Mouse (Mus musculus) MEL (cell line): ENCODE results near the gene Marf1. TPM values are rescaled to one million over a fixed set of nuclear protein-coding genes. Genes with fewer than 3 reads are reported as not detected.

ENCODE experiments used
- DNase-seq: peaks from one replicate; pipeline ENCODE4 v3.0.0; 2011; ENCODE audit warnings: low read depth, low spot score
- H3K27ac ChIP-seq: 2 replicates; pipeline ENCODE4 v1.5.1; 2012; ENCODE audit warnings: low read depth, mild to moderate bottlenecking, control low read depth, low read length, moderate library complexity; ENCODE audit not compliant: control insufficient read depth
- H3K27me3 ChIP-seq, 2 experiments: fragments of 150-350 bp in 1 of 2; sonication (generic) in 1 of 2; 2 replicates each; pipeline ENCODE4 v1.6.1; 2012; ENCODE audit warnings: low read length in 2 of 2, mild to moderate bottlenecking in 2 of 2, improper control_type of control experiment in 1 of 2, moderate library complexity in 1 of 2; ENCODE audit not compliant: insufficient read depth in 2 of 2, control insufficient read depth in 1 of 2
- H3K36me3 ChIP-seq, 2 experiments: 2 replicates each; pipeline ENCODE4 v1.6.1; 2012 to 2014; ENCODE audit warnings: low read length in 2 of 2, improper control_type of control experiment in 1 of 2, inconsistent platforms in 1 of 2, mild to moderate bottlenecking in 1 of 2; ENCODE audit not compliant: insufficient read depth in 2 of 2, control insufficient read depth in 1 of 2
- H3K4me1 ChIP-seq, 2 experiments: fragments of 150-350 bp in 1 of 2; sonication (generic) in 1 of 2; 2 replicates each; pipeline ENCODE4 v1.6.1; 2012; ENCODE audit warnings: low read length in 2 of 2, improper control_type of control experiment in 1 of 2, mild to moderate bottlenecking in 1 of 2; ENCODE audit not compliant: insufficient read depth in 2 of 2, control insufficient read depth in 1 of 2
- H3K4me3 ChIP-seq, 2 experiments: fragments of 150-350 bp in 1 of 2; sonication (generic) in 1 of 2; 2 replicates each; pipeline ENCODE4 v1.5.1; 2012; ENCODE audit warnings: low read depth in 2 of 2, low read length in 2 of 2, mild to moderate bottlenecking in 2 of 2, moderate library complexity in 2 of 2, control low read depth in 1 of 2, improper control_type of control experiment in 1 of 2; ENCODE audit not compliant: control insufficient read depth in 1 of 2, insufficient read depth in 1 of 2
- H3K79me2 ChIP-seq: 2 replicates; pipeline ENCODE4 v1.6.1; 2012; ENCODE audit warnings: mild to moderate bottlenecking, low read length, moderate library complexity; ENCODE audit not compliant: control insufficient read depth, poor library complexity, insufficient read depth
- H3K9ac ChIP-seq: 2 replicates; pipeline ENCODE4 v1.6.1; 2012; ENCODE audit warnings: low read depth, mild to moderate bottlenecking, control low read depth, low read length, moderate library complexity; ENCODE audit not compliant: control insufficient read depth, poor library complexity, severe bottlenecking
- H3K9me3 ChIP-seq: fragments of 150-350 bp; sonication (generic); replicated peaks from 2 replicates; pipeline ENCODE4 v1.6.1; 2012; ENCODE audit warnings: mild to moderate bottlenecking, low read length, improper control_type of control experiment, moderate library complexity; ENCODE audit not compliant: insufficient read depth
- CHD1 ChIP-seq: IDR thresholded peaks from 2 replicates; pipeline ENCODE4 v1.6.1; 2012; ENCODE audit warnings: low read depth, mild to moderate bottlenecking, inconsistent platforms, low read length, improper control_type of control experiment
- CHD2 ChIP-seq: IDR thresholded peaks from 2 replicates; pipeline ENCODE4 v1.6.1; 2011; ENCODE audit warnings: low read length, improper control_type of control experiment
- CTCF ChIP-seq, 3 experiments: IDR thresholded peaks in 2 of 3; conservative IDR thresholded peaks in 1 of 3; 2 replicates each; pipeline ENCODE4 v1.5.1; 2011 to 2012; ENCODE audit warnings: low read length in 3 of 3, low read depth in 2 of 3, mild to moderate bottlenecking in 2 of 3, improper control_type of control experiment in 1 of 3, inconsistent platforms in 1 of 3, mixed read lengths in 1 of 3, moderate library complexity in 1 of 3; ENCODE audit not compliant: control insufficient read depth in 1 of 3, insufficient read depth in 1 of 3, poor library complexity in 1 of 3, severe bottlenecking in 1 of 3
- EP300 ChIP-seq, 2 experiments: IDR thresholded peaks; 2 replicates each; pipeline ENCODE4 v1.6.1; 2011; ENCODE audit warnings: improper control_type of control experiment in 2 of 2, low read length in 2 of 2, low read depth in 1 of 2, mild to moderate bottlenecking in 1 of 2
- GABPA ChIP-seq: IDR thresholded peaks from 2 replicates; pipeline ENCODE4 v1.6.1; 2012; ENCODE audit warnings: low read depth, mild to moderate bottlenecking, inconsistent platforms, low read length, improper control_type of control experiment, moderate library complexity
- GATA1 ChIP-seq: IDR thresholded peaks from 2 replicates; pipeline ENCODE4 v1.6.1; 2011; ENCODE audit warnings: low read depth, low read length, improper control_type of control experiment
- HCFC1 ChIP-seq: IDR thresholded peaks from 2 replicates; pipeline ENCODE4 v1.6.1; 2012; ENCODE audit warnings: low read depth, mild to moderate bottlenecking, inconsistent platforms, low read length, improper control_type of control experiment, moderate library complexity
- JUND ChIP-seq: IDR thresholded peaks from 2 replicates; pipeline ENCODE4 v1.6.1; 2011; ENCODE audit warnings: low read depth, mild to moderate bottlenecking, improper control_type of control experiment, low read length
- MAFK ChIP-seq: IDR thresholded peaks from 2 replicates; pipeline ENCODE4 v1.6.1; 2011; ENCODE audit warnings: low read depth, mild to moderate bottlenecking, low read length, improper control_type of control experiment, borderline replicate concordance
- MAX ChIP-seq: IDR thresholded peaks from 2 replicates; pipeline ENCODE4 v1.6.1; 2011; ENCODE audit warnings: low read length, improper control_type of control experiment
- MAZ ChIP-seq: IDR thresholded peaks from 2 replicates; pipeline ENCODE4 v1.6.1; 2012; ENCODE audit warnings: low read depth, mild to moderate bottlenecking, inconsistent platforms, low read length, improper control_type of control experiment
- MXI1 ChIP-seq: IDR thresholded peaks from 2 replicates; pipeline ENCODE4 v1.6.1; 2011; ENCODE audit warnings: mild to moderate bottlenecking, low read depth, low read length, improper control_type of control experiment
- NELFE ChIP-seq: IDR thresholded peaks from 2 replicates; pipeline ENCODE4 v1.6.1; 2011; ENCODE audit warnings: low read depth, low read length, improper control_type of control experiment
- POLR2A ChIP-seq, 2 experiments: IDR thresholded peaks; 2 replicates each; pipeline ENCODE4 v1.6.1; 2011 to 2012; ENCODE audit warnings: low read length in 2 of 2, mild to moderate bottlenecking in 2 of 2, control low read depth in 1 of 2, improper control_type of control experiment in 1 of 2, low read depth in 1 of 2, moderate library complexity in 1 of 2; ENCODE audit not compliant: control insufficient read depth in 1 of 2, insufficient read depth in 1 of 2, poor library complexity in 1 of 2
- POLR2AphosphoS2 ChIP-seq: IDR thresholded peaks from 2 replicates; pipeline ENCODE4 v1.6.1; 2011; ENCODE audit warnings: low read length, improper control_type of control experiment
- POLR2AphosphoS5 ChIP-seq: IDR thresholded peaks from 2 replicates; pipeline ENCODE4 v1.6.1; 2012; ENCODE audit warnings: low read depth, borderline replicate concordance, mild to moderate bottlenecking, inconsistent platforms, low read length, moderate library complexity, mixed read lengths
- RAD21 ChIP-seq: IDR thresholded peaks from 2 replicates; pipeline ENCODE4 v1.6.1; 2011; ENCODE audit warnings: mild to moderate bottlenecking, low read depth, low read length, improper control_type of control experiment
- RCOR1 ChIP-seq: IDR thresholded peaks from 2 replicates; pipeline ENCODE4 v1.6.1; 2012; ENCODE audit warnings: low read depth, mild to moderate bottlenecking, inconsistent platforms, low read length, improper control_type of control experiment
- TAL1 ChIP-seq: IDR thresholded peaks from 2 replicates; pipeline ENCODE4 v1.6.1; 2012; ENCODE audit warnings: mild to moderate bottlenecking, inconsistent platforms, low read length, moderate library complexity, mixed read lengths
- TCF12 ChIP-seq: IDR thresholded peaks from 2 replicates; pipeline ENCODE4 v1.6.1; 2014; ENCODE audit warnings: low read depth, mild to moderate bottlenecking, inconsistent platforms, low read length, improper control_type of control experiment, moderate library complexity
- UBTF ChIP-seq: IDR thresholded peaks from 2 replicates; pipeline ENCODE4 v1.6.1; 2012; ENCODE audit warnings: low read depth, mild to moderate bottlenecking, inconsistent platforms, low read length, improper control_type of control experiment, moderate library complexity, borderline replicate concordance; ENCODE audit not compliant: insufficient read depth
- USF1 ChIP-seq: IDR thresholded peaks from 2 replicates; pipeline ENCODE4 v1.6.1; 2014; ENCODE audit warnings: low read depth, mild to moderate bottlenecking, inconsistent platforms, low read length, improper control_type of control experiment, moderate library complexity
- ZNF384 ChIP-seq: IDR thresholded peaks from 2 replicates; pipeline ENCODE4 v1.6.1; 2012; ENCODE audit warnings: low read depth, mild to moderate bottlenecking, inconsistent platforms, low read length, improper control_type of control experiment
- polyA plus RNA-seq, 2 experiments: library from polyadenylated mRNA; stranded (reverse) in 1 of 2; unstranded in 1 of 2; fragments of >175 nt in 1 of 2; fragments of >200 nt in 1 of 2; gene quantifications; 2 replicates each; pipeline versions ENCODE4 v1.2.1 to v1.2.4; 2012; ENCODE audit warnings: low replicate concordance in 2 of 2, low read depth in 1 of 2; ENCODE audit not compliant: insufficient read length in 2 of 2, insufficient read depth in 1 of 2, missing spikeins in 1 of 2
- total RNA-seq: library from RNA; depleted of rRNA; stranded (reverse); fragments of 300-350 nt; gene quantifications from 2 replicates; pipeline ENCODE4 v1.2.3, GENCODE M21; 2012

The Marf1 gene
- total and polyA plus RNA-seq, 3 experiments = 8.7 to 16.2 TPM; not detected in 1

DNA sequence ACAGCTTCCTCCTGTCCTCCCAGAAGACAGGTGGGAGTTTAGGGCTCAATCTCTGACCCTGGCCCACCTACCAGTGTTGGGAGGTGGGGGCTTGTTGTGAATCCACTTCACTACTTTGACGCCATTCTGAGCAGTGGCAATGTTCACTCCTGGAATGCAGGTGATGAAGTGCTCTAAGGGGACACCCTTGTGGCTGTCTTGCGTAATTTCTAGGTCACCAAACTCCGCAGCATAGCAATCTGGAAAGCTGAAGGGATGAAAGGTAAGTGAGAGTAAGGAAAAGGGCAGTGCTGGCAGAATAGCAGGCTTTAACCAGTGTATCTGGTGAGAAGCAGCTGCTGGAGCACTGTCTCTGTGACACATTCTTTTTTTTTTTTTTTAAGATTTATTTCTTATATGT, 31.8 kb downstream of the Marf1 start:
- Histone ChIP-seq H3K4me1 (peaks cover 0 to 10% of the 10 kb centered on the region in 2 experiments; a peak in 3 of 4 replicates), H3K36me3 (peaks cover 14 to 18% of the 10 kb centered on the region in 2 experiments)

GRCm38 (mm10) chr16:14130796-14131195, 32.4 kb downstream of the Marf1 start:
- Histone ChIP-seq H3K27me3 (no peaks in the 10 kb centered on the region), H3K27ac (no peak overlapping the region), H3K4me1 (peaks cover 0 to 10% of the 10 kb centered on the region in 2 experiments; a peak in 3 of 4 replicates), H3K9ac (no peak overlapping the region), H3K9me3 (no peaks in the 10 kb centered on the region)
- DNase-seq = no peak
- no peak for TF ChIP-seq MAZ
- TF ChIP-seq POLR2A (IDR thresholded peaks at IDR 0.05; ENCODE audit: control insufficient read depth in 1 of 2, insufficient read depth in 1 of 2, low read depth in 1 of 2, low read length in 2 of 2, poor library complexity in 1 of 2) = no peak
- TF ChIP-seq CHD2 = no peak
- TF ChIP-seq ZNF384 = no peak
- TF ChIP-seq POLR2AphosphoS5 = no peak
- TF ChIP-seq UBTF = no peak
- no peak for TF ChIP-seq NELFE
- no peak for TF ChIP-seq TAL1
- no peak for TF ChIP-seq JUND
- TF ChIP-seq USF1 = no peak
- TF ChIP-seq CTCF (IDR thresholded peaks at IDR 0.05 in 2 of 3, conservative IDR thresholded peaks at IDR 0.05 in 1 of 3; ENCODE audit: control insufficient read depth in 1 of 3, insufficient read depth in 1 of 3, low read depth in 2 of 3, low read length in 3 of 3, poor library complexity in 1 of 3, severe bottlenecking in 1 of 3) = no peak
- TF ChIP-seq, all 39 proteins: peak for 0
- Histone ChIP-seq H3K36me3 (peaks cover 13 to 18% of the 10 kb centered on the region in 2 experiments), H3K4me3 (no peak overlapping the region), H3K79me2 (no peaks in the 10 kb centered on the region)

More for the DNA sequence above, 31.8 kb downstream of the Marf1 start:
- no peak overlapping the region for H3K9ac ChIP-seq
- H3K27ac ChIP-seq = no peak overlapping the region
- no peak for DNase-seq
- TF ChIP-seq POLR2AphosphoS2 (no peak), RAD21 (no peak; the same call in 1 of the 2 replicates), GABPA (no peak), MAFK (no peak), EP300 (IDR thresholded peaks at IDR 0.05; ENCODE audit: low read depth in 1 of 2, low read length in 2 of 2) (no peak), MAX (no peak), USF1 (no peak), MXI1 (no peak), JUND (no peak), CTCF (IDR thresholded peaks at IDR 0.05 in 2 of 3, conservative IDR thresholded peaks at IDR 0.05 in 1 of 3; ENCODE audit: control insufficient read depth in 1 of 3, insufficient read depth in 1 of 3, low read depth in 2 of 3, low read length in 3 of 3, poor library complexity in 1 of 3, severe bottlenecking in 1 of 3) (no peak), RCOR1 (no peak), GATA1 (no peak), HCFC1 (no peak), TCF12 (no peak), CHD1 (no peak)
- no peak overlapping the region for H3K4me3 ChIP-seq
- no peaks in the 10 kb centered on the region for H3K27me3 ChIP-seq
- H3K9me3 ChIP-seq = no peaks in the 10 kb centered on the region
- H3K79me2 ChIP-seq = no peaks in the 10 kb centered on the region
